Mouse (Mus musculus): Measurements from ENCODE around the gene Dph1. TPM values are rescaled to one million over a fixed set of nuclear protein-coding genes. Genes with fewer than 3 reads are reported as not detected.

Gene Dph1
- 66.4 and 73.8 TPM in 2 replicates for polyA plus RNA-seq (2012)

DNA sequence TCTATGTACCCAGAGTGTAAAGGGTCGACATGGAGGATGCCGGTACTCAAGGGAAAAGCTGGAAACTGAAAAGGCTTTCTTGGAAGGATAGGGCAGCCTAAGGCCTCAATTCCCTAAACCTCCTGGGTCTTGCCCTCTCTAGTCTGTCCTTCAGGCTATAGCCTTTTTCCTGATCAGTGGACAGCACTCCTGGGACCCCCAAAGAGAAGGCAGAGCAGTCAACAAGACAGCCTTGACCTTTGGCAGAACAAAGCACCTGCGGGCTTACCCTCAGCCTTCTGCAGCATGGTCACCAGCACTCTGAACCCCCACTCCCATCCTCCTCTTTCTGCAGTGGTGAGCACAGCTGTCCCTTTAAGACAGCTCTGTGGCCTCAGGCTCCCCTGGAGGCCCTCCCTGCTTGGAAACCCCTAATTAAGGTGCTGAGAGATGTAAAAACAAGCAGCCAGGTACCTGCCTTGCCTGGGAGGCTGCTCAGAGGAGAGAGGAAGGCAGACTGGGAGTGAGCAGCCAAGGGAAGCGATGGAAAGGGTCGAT lies at the start of gene Dph1:
TSS of gene Dph1 (minus strand) at position 337 of the 537 bp plus-strand sequence.

DNA sequence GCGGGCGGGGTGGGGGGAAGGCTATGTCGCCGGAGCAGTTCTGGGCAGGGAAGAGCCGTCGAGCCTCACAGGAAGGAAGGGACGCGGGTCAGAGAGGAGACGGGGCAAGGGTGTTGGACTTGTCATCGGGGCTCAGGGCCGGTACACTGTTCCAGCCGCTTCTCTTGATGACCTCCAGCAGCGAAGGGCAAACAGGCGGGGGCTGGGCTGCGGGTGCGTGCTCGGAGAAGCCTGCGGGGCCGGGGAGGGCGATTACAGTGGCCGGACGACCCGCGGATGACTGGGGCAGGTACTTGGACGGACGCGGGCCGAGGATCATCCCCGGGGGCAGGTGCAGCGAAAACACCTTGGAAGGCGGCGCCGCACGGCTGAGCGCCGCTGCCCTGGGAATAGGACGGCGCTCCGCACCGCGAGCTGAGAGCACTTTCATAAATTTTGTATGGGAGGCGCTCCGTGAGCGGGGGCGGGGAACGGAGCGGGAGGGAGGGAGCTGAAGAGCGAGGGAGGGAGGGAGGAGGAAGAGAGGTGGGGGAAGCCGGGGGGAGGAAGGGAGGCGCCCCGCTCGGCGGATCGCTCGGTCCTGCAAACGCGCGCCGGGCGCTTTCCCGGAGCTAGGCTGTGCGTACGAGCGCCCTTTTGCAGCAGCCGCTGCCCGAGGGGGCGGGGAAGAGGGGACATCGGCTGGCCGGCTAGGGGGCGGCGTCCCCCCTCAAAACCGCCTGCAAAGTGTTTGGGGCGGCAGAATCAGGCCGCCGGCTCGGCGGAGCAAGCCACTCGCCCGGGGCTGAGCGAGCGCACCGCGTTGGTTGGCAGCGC lies 2.4 kb upstream of the Dph1 start, which contains the start of gene Rtn4rl1:
TSS of gene Rtn4rl1 (plus strand) at position 528 of the 816 bp plus-strand sequence.

GRCm38 (mm10) chr11:75178672-75179208 lies 12.3 kb downstream of the Dph1 start, which contains the start of gene Ovca2:
Gene Ovca2 (minus strand): TSS chr11:75178835.

DNA sequence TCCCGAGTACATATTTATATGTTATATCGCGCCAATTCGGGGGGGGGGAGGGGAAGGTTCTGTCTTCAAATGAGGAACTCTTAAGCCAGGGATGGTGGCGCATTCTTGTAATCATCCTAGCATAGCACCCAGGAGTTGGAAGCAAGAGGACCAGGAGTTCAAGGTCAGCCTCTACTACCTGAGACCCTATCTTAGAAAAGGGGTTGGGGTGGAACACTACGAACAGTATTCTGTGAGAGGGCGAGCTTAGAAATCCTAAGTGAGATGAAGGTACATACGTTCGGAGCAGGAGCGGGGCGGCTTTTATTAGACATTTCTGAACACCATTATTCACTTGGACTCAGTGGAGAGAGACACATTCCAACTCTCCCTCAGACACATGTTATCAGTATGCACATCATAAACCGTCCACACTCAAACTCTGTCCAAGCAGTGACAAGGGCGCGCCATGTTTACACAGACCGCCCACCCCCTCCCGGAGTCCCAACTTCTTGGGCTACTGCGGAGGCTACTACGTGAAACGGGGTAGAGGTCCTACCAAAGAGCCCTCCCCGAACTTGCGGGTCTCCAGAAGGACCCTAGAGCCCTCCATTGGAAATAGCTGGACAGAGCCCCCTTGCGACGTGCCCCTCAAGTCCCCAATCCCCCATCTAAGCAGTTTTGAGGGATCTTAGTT lies 21.5 kb downstream of the Dph1 start, which contains the start of gene Hic1:
TSS of gene Hic1 (minus strand) at position 115 of the 676 bp plus-strand sequence.

Other genes with a start within 250 kb of the Dph1 start
- gene Hic1, start 21.7 kb downstream of the Dph1 start, polyA plus RNA-seq (2012): 1.1 and 2.2 TPM in 2 replicates
- 1.4 and 2.2 TPM in 2 replicates for gene Ovca2, start 12.4 kb downstream of the Dph1 start, polyA plus RNA-seq (2012)
- gene Rtn4rl1, start 2.5 kb upstream of the Dph1 start, polyA plus RNA-seq (2012): 0.83 and 0.88 TPM in 2 replicates
- 63.7 and 70.6 TPM in 2 replicates for gene Rpa1, start 157.1 kb upstream of the Dph1 start, polyA plus RNA-seq (2012)
- 1.0 and 1.1 TPM in 2 replicates for gene Smyd4, start 157.2 kb upstream of the Dph1 start, polyA plus RNA-seq (2012)
- gene Serpinf1, start 231.5 kb upstream of the Dph1 start, polyA plus RNA-seq (2012): 70.7 and 77.3 TPM in 2 replicates
- gene Serpinf2, start 248.3 kb upstream of the Dph1 start, polyA plus RNA-seq (2012): 0.15 TPM in 1 of 2 replicates, not detected in the other

Measured in megakaryocyte-erythroid progenitor cell, adult 5 weeks (primary cell).